Comparison of ENCODE assay signal across 9 mouse cellular contexts in genomic region chr17:31187370-31187769, GRCm38 (mm10). TPM values are rescaled to one million over a fixed set of nuclear protein-coding genes. Genes with fewer than 3 reads are reported as not detected.
DNase-seq lines count a peak whose midpoint lies in the region; ATAC-seq and TF ChIP-seq lines count a peak whose summit lies in the region.
"Had no signal": no experiment of that assay in that cellular context is flagged by ENCODE, and none has a peak within 500 bp of the region (broad histone marks: within the 10 kb centered on the region; RNA-seq: fewer than 3 reads in every experiment).

No protein-coding gene starts in this region.

- CTCF ChIA-PET in Patski (lab: Charles Lee), result no interaction called here

- no peak for DNase-seq in Patski (ENCODE audit: low read depth, low spot score)
- DNase-seq in cerebellum, adult 9-11 months, result peak; percentile 85
- DNase-seq in gastrocnemius, postnatal 25 days, result peak; percentile 44
- peak; percentile 43 for DNase-seq in layer of hippocampus, adult 9-10 months (ENCODE audit: low spot score)
- peak; percentile 79 for DNase-seq in lung, postnatal 10 days
- DNase-seq in right cerebral cortex, postnatal 4 days, result peak; percentile 71

- POLR2A ChIA-PET in Patski (lab: Charles Lee), result no interaction called here

- TF ChIP-seq CTCF in Patski (IDR thresholded peaks at IDR 0.05), result peak; percentile 81

- H3K27me3 ChIP-seq in Patski, result peaks cover 8% of the 10 kb centered on the region

- in situ Hi-C loops in Patski (cut with MboI; ENCODE audit: low pct_unique_long_range_greater_than_20kb), result no loop called here

- ATAC-seq in CD4-positive, CD25-positive, alpha-beta regulatory T cell, adult 4 months, result peak; percentile 53
- no peak for ATAC-seq in Patski
- no peak for ATAC-seq in erythroid progenitor cell, adult 5-6 weeks (replicated peaks; ENCODE audit: low FRiP score, poor library complexity, severe bottlenecking)

RNA-seq across cellular contexts. Expression of gene Tmprss3, which starts 11.4 kb away (rescaled TPM):
- 1 to 10 TPM in 1 of 2 experiments, under 1 TPM in 1; 0.63 to 2.5 TPM for polyA plus RNA-seq in CD4-positive, CD25-positive, alpha-beta regulatory T cell, adult 4 months (2017; shearing (Covaris generic))
- not detected for polyA plus RNA-seq in Patski (2021)
- total RNA-seq in gastrocnemius, postnatal 25 days (2021), result not detected
- total RNA-seq in erythroid progenitor cell, adult 5-6 weeks (2015; ENCODE audit: low replicate concordance), result 1.8 TPM in 1 of 2 replicates, not detected in the other
- total RNA-seq in erythroid progenitor cell, adult 5-6 weeks (2017; ENCODE audit: low replicate concordance), result 0.15 TPM in 1 of 2 replicates, not detected in the other
- polyA plus RNA-seq: limb, embryonic 12.5 days had no signal

RNA-seq across cellular contexts. Expression of gene Ubash3a, which starts 20.3 kb away (rescaled TPM):
- 100 to 1,000 TPM; 234 to 303 TPM for polyA plus RNA-seq in CD4-positive, CD25-positive, alpha-beta regulatory T cell, adult 4 months (2017; shearing (Covaris generic))
- 0.01 TPM for polyA plus RNA-seq in Patski (2021)
- total RNA-seq in gastrocnemius, postnatal 25 days (2021), result under 1 TPM in 1 of 2 experiments, not detected in 1; 0.19 TPM
- 5.0 and 6.8 TPM in 2 replicates for total RNA-seq in erythroid progenitor cell, adult 5-6 weeks (2015; ENCODE audit: low replicate concordance)
- total RNA-seq in erythroid progenitor cell, adult 5-6 weeks (2017; ENCODE audit: low replicate concordance), result 1.8 and 12.2 TPM in 2 replicates

RNA-seq across cellular contexts. Expression of gene Tff1, which starts 22.3 kb away (rescaled TPM):
- polyA plus RNA-seq in CD4-positive, CD25-positive, alpha-beta regulatory T cell, adult 4 months (2017; shearing (Covaris generic)), result not detected
- not detected for polyA plus RNA-seq in Patski (2021)
- not detected for total RNA-seq in gastrocnemius, postnatal 25 days (2021)
- total RNA-seq in erythroid progenitor cell, adult 5-6 weeks (2015; ENCODE audit: low replicate concordance), result not detected in 2 replicates
- total RNA-seq in erythroid progenitor cell, adult 5-6 weeks (2017; ENCODE audit: low replicate concordance), result not detected in 2 replicates
- polyA plus RNA-seq: limb, embryonic 12.5 days had no signal

RNA-seq across cellular contexts. Expression of gene Tff2, which starts 43.3 kb away (rescaled TPM):
- not detected for polyA plus RNA-seq in CD4-positive, CD25-positive, alpha-beta regulatory T cell, adult 4 months (2017; shearing (Covaris generic))
- not detected for polyA plus RNA-seq in Patski (2021)
- total RNA-seq in gastrocnemius, postnatal 25 days (2021), result not detected
- total RNA-seq in erythroid progenitor cell, adult 5-6 weeks (2015; ENCODE audit: low replicate concordance), result not detected in 2 replicates
- total RNA-seq in erythroid progenitor cell, adult 5-6 weeks (2017; ENCODE audit: low replicate concordance), result not detected in 2 replicates
- polyA plus RNA-seq: limb, embryonic 12.5 days had no signal

RNA-seq across cellular contexts. Expression of gene Tff3, which starts 57.9 kb away (rescaled TPM):
- polyA plus RNA-seq in CD4-positive, CD25-positive, alpha-beta regulatory T cell, adult 4 months (2017; shearing (Covaris generic)), result not detected
- not detected for polyA plus RNA-seq in Patski (2021)
- not detected for total RNA-seq in gastrocnemius, postnatal 25 days (2021)
- total RNA-seq in erythroid progenitor cell, adult 5-6 weeks (2015; ENCODE audit: low replicate concordance), result not detected in 2 replicates
- not detected in 2 replicates for total RNA-seq in erythroid progenitor cell, adult 5-6 weeks (2017; ENCODE audit: low replicate concordance)
- polyA plus RNA-seq: limb, embryonic 12.5 days had no signal
